Comparison of ENCODE assay signal across 1 mouse cellular context in the genomic region with DNA sequence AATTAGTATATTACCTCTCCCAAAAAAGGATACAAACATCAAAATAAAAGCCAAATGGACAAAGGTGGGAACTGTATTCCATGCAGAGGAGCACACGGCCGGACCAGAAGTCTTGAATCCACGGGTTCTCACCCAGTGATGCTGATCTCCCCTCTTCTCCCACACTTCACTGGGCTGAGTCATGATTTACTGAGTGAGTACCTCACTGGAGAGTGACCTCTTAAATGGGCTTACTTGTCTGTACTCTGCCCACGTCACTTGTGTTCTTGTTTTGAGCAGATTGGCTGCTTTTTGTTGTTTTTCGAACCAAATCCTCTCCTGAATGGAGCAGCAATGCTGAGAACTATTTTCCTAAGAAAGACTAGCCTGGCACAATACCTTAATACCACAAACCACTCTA.
TF ChIP-seq lines count a peak whose summit lies in the region.

No protein-coding gene starts in this region.

TF ChIP-seq in myocyte, 11 proteins besides CTCF, POLR2A, EP300 and RAD21 (continued from another document):
- TF ChIP-seq TCF12 (IDR thresholded peaks at IDR 0.05; ENCODE audit: insufficient read depth, poor library complexity, severe bottlenecking) (no peak), USF1 (IDR thresholded peaks at IDR 0.05; ENCODE audit: low read depth) (no peak), MYOD1 (IDR thresholded peaks at IDR 0.05; ENCODE audit: control insufficient read depth in 1 of 3, insufficient read length in 2 of 3, low read depth in 2 of 3) (no peak), CEBPB (IDR thresholded peaks at IDR 0.05; ENCODE audit: insufficient read depth, poor library complexity, severe bottlenecking) (no peak), MAX (IDR thresholded peaks at IDR 0.05; ENCODE audit: low read depth) (no peak)
TF ChIP-seq in myocyte: peak in this region for 0.
